Comparison of ENCODE assay signal across 8 mouse cellular contexts in genomic region chr5:120116261-120117050, GRCm38 (mm10). TPM values are rescaled to one million over a fixed set of nuclear protein-coding genes. Genes with fewer than 3 reads are reported as not detected.
DNase-seq lines count a peak whose midpoint lies in the region; ATAC-seq lines count a peak whose summit lies in the region.

Gene Rbm19 (plus strand): TSS chr5:120116465.

- no peaks in the 10 kb centered on the region for H3K9me3 ChIP-seq in hindbrain, embryonic 13.5 days

- H3K4me1 ChIP-seq in hindbrain, embryonic 13.5 days (replicated peaks) = peaks cover 9% of the 10 kb centered on the region

- peaks cover 3% of the 10 kb centered on the region for H3K27me3 ChIP-seq in hindbrain, embryonic 13.5 days

- H3K4me2 ChIP-seq in hindbrain, embryonic 13.5 days = peak within 1 kb of the TSS; percentile 95

- peak within 1 kb of the TSS; percentile 75 for H3K9ac ChIP-seq in hindbrain, embryonic 13.5 days

- peak within 1 kb of the TSS; percentile 49 for H3K27ac ChIP-seq in hindbrain, embryonic 13.5 days

- H3K36me3 ChIP-seq in hindbrain, embryonic 13.5 days = peaks cover 31% of the 10 kb centered on the region

- H3K4me3 ChIP-seq in hindbrain, embryonic 13.5 days = peak within 1 kb of the TSS; percentile 75

- peak; percentile 95 for DNase-seq in Muller cell, postnatal 12 days (ENCODE audit: inconsistent ontology term)
- DNase-seq in cerebellum, adult 9-11 months = peak; percentile 92
- DNase-seq in frontal cortex, postnatal 10 days (ENCODE audit: low spot score in 2 of 2) = peak; percentile 85 to 90
- DNase-seq in layer of hippocampus, postnatal 25 days (ENCODE audit: extremely low spot score in 1 of 2, low spot score in 1 of 2) = peak; percentile 78 to 86
- DNase-seq in lung, postnatal 25 days (ENCODE audit: low spot score) = peak; percentile 93
- peak; percentile 93 for DNase-seq in retina, embryonic 14.5 days (ENCODE audit: low spot score)
- DNase-seq in thymus, postnatal 4 days = peak; percentile 97

- ATAC-seq in hindbrain, embryonic 13.5 days (ENCODE audit: low FRiP score) = peak; percentile 83

- WGBS in hindbrain, embryonic 13.5 days = under 1% methylated on average over 46 of the region's 46 CpGs

RNA-seq across cellular contexts. Expression of gene Rbm19, which starts in this region (rescaled TPM):
- polyA plus RNA-seq in hindbrain, embryonic 13.5 days (2015; fragmentation: Nextera tagmentation; extraction: Ambion mirVana) = 16.2 and 18.1 TPM in 2 replicates
- total RNA-seq in layer of hippocampus, postnatal 25 days (2021) = 10 to 100 TPM; 18.2 to 18.7 TPM

Comparison
In these comparisons a context has a peak if more than half of its experiments do, and no peak if none do; other contexts are left out.
1. Peak in every context shown above with its lines: DNase-seq, ATAC-seq, H3K4me3 ChIP-seq and H3K27ac ChIP-seq.